Mouse (Mus musculus): ENCODE data around the gene Alpl.

- TF ChIP-seq POLR2A (IDR thresholded peaks at IDR 0.05; ENCODE audit: control insufficient read depth in 1 of 2, insufficient read depth in 1 of 2, low read depth in 1 of 2, low read length in 2 of 2, poor library complexity in 1 of 2): no peak
- TF ChIP-seq HCFC1 (IDR thresholded peaks at IDR 0.05; ENCODE audit: low read depth, low read length): no peak
- no peak for TF ChIP-seq GATA1 (IDR thresholded peaks at IDR 0.05; ENCODE audit: low read depth, low read length)
- no peak for TF ChIP-seq RCOR1 (IDR thresholded peaks at IDR 0.05; ENCODE audit: low read depth, low read length)
- TF ChIP-seq TCF12 (IDR thresholded peaks at IDR 0.05; ENCODE audit: low read depth, low read length): no peak
- TF ChIP-seq UBTF (IDR thresholded peaks at IDR 0.05; ENCODE audit: borderline replicate concordance, insufficient read depth, low read depth, low read length): no peak
- no peak for TF ChIP-seq POLR2AphosphoS2 (IDR thresholded peaks at IDR 0.05; ENCODE audit: low read length)
- no peak for TF ChIP-seq USF1 (IDR thresholded peaks at IDR 0.05; ENCODE audit: low read depth, low read length)
- no peak for TF ChIP-seq GABPA (IDR thresholded peaks at IDR 0.05; ENCODE audit: low read depth, low read length)
- no peak for TF ChIP-seq CTCF (IDR thresholded peaks at IDR 0.05 in 2 of 3, conservative IDR thresholded peaks at IDR 0.05 in 1 of 3; ENCODE audit: control insufficient read depth in 1 of 3, insufficient read depth in 1 of 3, low read depth in 2 of 3, low read length in 3 of 3, poor library complexity in 1 of 3, severe bottlenecking in 1 of 3)
- no peak for TF ChIP-seq EP300 (IDR thresholded peaks at IDR 0.05; ENCODE audit: low read depth in 1 of 2, low read length in 2 of 2)
Measured at GRCm38 (mm10) chr4:137812946-137813708, 16.9 kb upstream of the Alpl start.
